Mouse (Mus musculus): ENCODE measurements around the gene Cplx2. TPM values are rescaled to one million over a fixed set of nuclear protein-coding genes. Genes with fewer than 3 reads are reported as not detected.

Gene Cplx2
- polyA plus RNA-seq, 1 experiment = 361 TPM

- H3K4me1 ChIP-seq (ENCODE audit: control insufficient read depth, insufficient read depth, low read length) = no peaks in the 10 kb centered on the region
- no peak overlapping the region for H3K4me3 ChIP-seq (replicated peaks; ENCODE audit: insufficient read depth, low read depth, low read length)
- TF ChIP-seq CTCF (IDR thresholded peaks at IDR 0.05; ENCODE audit: borderline replicate concordance, insufficient read depth, low read depth, low read length) (no peak), POLR2A (IDR thresholded peaks at IDR 0.05; ENCODE audit: borderline replicate concordance, insufficient read depth, low read length) (no peak)
- H3K27ac ChIP-seq (ENCODE audit: insufficient read depth, low read length) = no peak overlapping the region
- no peak for DNase-seq
- 7% methylated on average over 7 of the region's 7 CpGs for WGBS
- H3K27me3 ChIP-seq (ENCODE audit: control insufficient read depth, insufficient read depth, low read length) = no peaks in the 10 kb centered on the region
Measured at GRCm38 (mm10) chr13:54412236-54412635, 41.1 kb downstream of the Cplx2 start.

DNA sequence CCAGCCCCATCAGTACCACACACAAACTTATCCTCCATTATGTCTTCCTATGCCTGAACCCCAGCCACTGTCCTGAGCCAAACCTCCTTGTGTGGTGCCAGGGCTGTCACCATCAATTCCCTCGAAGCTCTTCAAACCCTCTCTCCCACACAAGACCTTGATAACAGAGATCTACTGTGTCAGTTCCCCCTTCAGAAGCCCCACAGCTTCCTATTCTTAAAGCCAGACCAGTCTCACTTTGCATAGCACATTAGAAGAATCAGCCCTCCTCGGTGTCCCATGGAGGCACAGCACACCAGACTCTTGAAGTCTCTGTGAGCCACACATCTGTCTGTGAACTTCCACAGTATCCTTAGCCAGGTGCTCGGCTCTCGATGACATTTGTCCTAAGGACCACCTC, 41.6 kb downstream of the Cplx2 start:
- no peak overlapping the region for H3K27ac ChIP-seq (ENCODE audit: insufficient read depth, low read length)
- DNase-seq = no peak
- H3K27me3 ChIP-seq (ENCODE audit: control insufficient read depth, insufficient read depth, low read length) = no peaks in the 10 kb centered on the region
- H3K4me1 ChIP-seq (ENCODE audit: control insufficient read depth, insufficient read depth, low read length) = no peaks in the 10 kb centered on the region
- WGBS = 65% methylated on average over 4 of the region's 4 CpGs
- no peak overlapping the region for H3K4me3 ChIP-seq (replicated peaks; ENCODE audit: insufficient read depth, low read depth, low read length)
- TF ChIP-seq POLR2A (IDR thresholded peaks at IDR 0.05; ENCODE audit: borderline replicate concordance, insufficient read depth, low read length) = no peak
- no peak for TF ChIP-seq CTCF (IDR thresholded peaks at IDR 0.05; ENCODE audit: borderline replicate concordance, insufficient read depth, low read depth, low read length)

DNA sequence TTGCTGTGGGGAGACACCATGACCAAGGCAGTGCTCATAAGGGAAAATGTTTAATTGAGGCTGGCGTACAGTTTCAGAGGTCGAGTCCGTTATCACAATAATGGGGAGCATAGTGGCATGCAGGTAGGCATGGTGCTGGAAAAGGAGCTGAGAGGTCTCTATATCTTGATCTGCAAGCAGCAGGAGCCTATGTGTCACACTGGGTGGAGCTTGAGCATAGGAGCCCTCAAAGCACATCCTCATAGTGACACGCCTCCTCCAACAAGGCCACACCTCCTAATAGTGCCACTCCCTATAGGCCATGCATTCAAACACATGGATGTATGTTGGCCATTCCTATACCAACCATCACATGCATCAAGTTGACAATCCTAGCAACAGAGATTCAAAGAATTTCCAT, 43.9 kb downstream of the Cplx2 start:
- H3K4me1 ChIP-seq (ENCODE audit: control insufficient read depth, insufficient read depth, low read length) = no peaks in the 10 kb centered on the region
- no peaks in the 10 kb centered on the region for H3K27me3 ChIP-seq (ENCODE audit: control insufficient read depth, insufficient read depth, low read length)
- no peak overlapping the region for H3K27ac ChIP-seq (ENCODE audit: insufficient read depth, low read length)
- WGBS = 97% methylated on average over 4 of the region's 4 CpGs
- H3K4me3 ChIP-seq (replicated peaks; ENCODE audit: insufficient read depth, low read depth, low read length) = no peak overlapping the region
- TF ChIP-seq POLR2A (IDR thresholded peaks at IDR 0.05; ENCODE audit: borderline replicate concordance, insufficient read depth, low read length) (no peak), CTCF (IDR thresholded peaks at IDR 0.05; ENCODE audit: borderline replicate concordance, insufficient read depth, low read depth, low read length) (no peak)
- no peak for DNase-seq

- no peaks in the 10 kb centered on the region for H3K27me3 ChIP-seq (ENCODE audit: control insufficient read depth, insufficient read depth, low read length)
- no peak for TF ChIP-seq CTCF (IDR thresholded peaks at IDR 0.05; ENCODE audit: borderline replicate concordance, insufficient read depth, low read depth, low read length)
- TF ChIP-seq POLR2A (IDR thresholded peaks at IDR 0.05; ENCODE audit: borderline replicate concordance, insufficient read depth, low read length) = no peak
- no peaks in the 10 kb centered on the region for H3K4me1 ChIP-seq (ENCODE audit: control insufficient read depth, insufficient read depth, low read length)
- no peak for DNase-seq
- no peak overlapping the region for H3K27ac ChIP-seq (ENCODE audit: insufficient read depth, low read length)
- 37% methylated on average over 10 of the region's 10 CpGs for WGBS
- H3K4me3 ChIP-seq (replicated peaks; ENCODE audit: insufficient read depth, low read depth, low read length) = no peak overlapping the region
Measured at GRCm38 (mm10) chr13:54418781-54419327, 47.7 kb downstream of the Cplx2 start.

GRCm38 (mm10) chr13:54420226-54420625, 49.1 kb downstream of the Cplx2 start:
- 82% methylated on average over 12 of the region's 12 CpGs for WGBS
- TF ChIP-seq POLR2A (IDR thresholded peaks at IDR 0.05; ENCODE audit: borderline replicate concordance, insufficient read depth, low read length) = no peak
- no peak for TF ChIP-seq CTCF (IDR thresholded peaks at IDR 0.05; ENCODE audit: borderline replicate concordance, insufficient read depth, low read depth, low read length)
- Histone ChIP-seq H3K27me3 (ENCODE audit: control insufficient read depth, insufficient read depth, low read length) (no peaks in the 10 kb centered on the region), H3K4me1 (ENCODE audit: control insufficient read depth, insufficient read depth, low read length) (no peaks in the 10 kb centered on the region), H3K27ac (ENCODE audit: insufficient read depth, low read length) (no peak overlapping the region), H3K4me3 (replicated peaks; ENCODE audit: insufficient read depth, low read depth, low read length) (no peak overlapping the region)
- no peak for DNase-seq

GRCm38 (mm10) chr13:54425269-54425668, 54.1 kb downstream of the Cplx2 start:
- Histone ChIP-seq H3K4me3 (replicated peaks; ENCODE audit: insufficient read depth, low read depth, low read length) (no peak overlapping the region), H3K27me3 (ENCODE audit: control insufficient read depth, insufficient read depth, low read length) (no peaks in the 10 kb centered on the region), H3K27ac (ENCODE audit: insufficient read depth, low read length) (no peak overlapping the region), H3K4me1 (ENCODE audit: control insufficient read depth, insufficient read depth, low read length) (no peaks in the 10 kb centered on the region)
- 39% methylated on average over 2 of the region's 2 CpGs for WGBS
- DNase-seq = no peak
- no peak for TF ChIP-seq POLR2A (IDR thresholded peaks at IDR 0.05; ENCODE audit: borderline replicate concordance, insufficient read depth, low read length)
- no peak for TF ChIP-seq CTCF (IDR thresholded peaks at IDR 0.05; ENCODE audit: borderline replicate concordance, insufficient read depth, low read depth, low read length)

- no peaks in the 10 kb centered on the region for H3K4me1 ChIP-seq (ENCODE audit: control insufficient read depth, insufficient read depth, low read length)
- H3K27ac ChIP-seq (ENCODE audit: insufficient read depth, low read length) = no peak overlapping the region
- TF ChIP-seq POLR2A (IDR thresholded peaks at IDR 0.05; ENCODE audit: borderline replicate concordance, insufficient read depth, low read length) (no peak), CTCF (IDR thresholded peaks at IDR 0.05; ENCODE audit: borderline replicate concordance, insufficient read depth, low read depth, low read length) (no peak)
- H3K27me3 ChIP-seq (ENCODE audit: control insufficient read depth, insufficient read depth, low read length) = no peaks in the 10 kb centered on the region
- H3K4me3 ChIP-seq (replicated peaks; ENCODE audit: insufficient read depth, low read depth, low read length) = no peak overlapping the region
- no peak for DNase-seq
- 52% methylated on average over 10 of the region's 10 CpGs for WGBS
Measured at GRCm38 (mm10) chr13:54426781-54427655, 55.9 kb downstream of the Cplx2 start.

- 84% methylated on average over 3 of the region's 3 CpGs for WGBS
- H3K4me3 ChIP-seq (replicated peaks; ENCODE audit: insufficient read depth, low read depth, low read length) = no peak overlapping the region
- no peaks in the 10 kb centered on the region for H3K27me3 ChIP-seq (ENCODE audit: control insufficient read depth, insufficient read depth, low read length)
- no peak for DNase-seq
- H3K4me1 ChIP-seq (ENCODE audit: control insufficient read depth, insufficient read depth, low read length) = no peaks in the 10 kb centered on the region
- TF ChIP-seq CTCF (IDR thresholded peaks at IDR 0.05; ENCODE audit: borderline replicate concordance, insufficient read depth, low read depth, low read length) (no peak), POLR2A (IDR thresholded peaks at IDR 0.05; ENCODE audit: borderline replicate concordance, insufficient read depth, low read length) (no peak)
- H3K27ac ChIP-seq (ENCODE audit: insufficient read depth, low read length) = no peak overlapping the region
Measured at GRCm38 (mm10) chr13:54428771-54429170, 57.6 kb downstream of the Cplx2 start.
